Mouse (Mus musculus): Measurements from ENCODE around the gene Gna11. TPM values are rescaled to one million over a fixed set of nuclear protein-coding genes. Genes with fewer than 3 reads are reported as not detected.

Gene Gna11
- polyA plus RNA-seq, 1 experiment from 2014 or later, result 109 TPM

DNA sequence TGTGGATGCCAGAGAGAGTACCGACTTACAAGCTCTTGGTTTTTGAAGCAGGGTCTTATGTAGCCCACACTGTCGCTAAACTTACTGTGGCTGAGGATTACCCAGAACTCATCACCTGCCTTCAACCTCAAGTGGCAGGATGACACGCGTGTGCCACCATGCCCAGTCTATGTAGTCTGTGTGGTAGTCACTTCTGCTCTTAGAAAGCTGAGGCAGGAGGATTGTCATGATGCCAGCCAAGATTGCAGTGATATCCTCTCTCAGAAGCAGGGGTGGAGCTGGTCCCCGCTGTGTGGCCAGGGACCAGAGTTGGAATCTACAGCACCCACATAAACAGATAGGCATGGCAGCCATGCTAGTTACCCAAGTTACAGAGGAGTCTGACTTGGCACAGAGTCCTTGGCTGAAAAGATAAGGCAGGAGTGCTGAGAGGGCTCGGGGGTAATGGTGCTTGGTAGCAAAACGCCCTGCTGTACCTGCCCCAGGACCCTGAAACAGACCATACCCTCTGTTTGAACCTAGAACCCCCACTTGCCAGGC, 59.4 kb downstream of the Gna11 start:
- H3K27me3 ChIP-seq, result no peaks in the 10 kb centered on the region
- 75% methylated on average over 7 of the region's 7 CpGs for WGBS
- no peak overlapping the region for H3K9ac ChIP-seq
- peaks cover 39% of the 10 kb centered on the region for H3K36me3 ChIP-seq
- H3K4me3 ChIP-seq, result no peak overlapping the region
- no peaks in the 10 kb centered on the region for H3K9me3 ChIP-seq
- H3K27ac ChIP-seq (replicated peaks), result 0 out of 2 replicates have a peak overlapping the region, but pooled peaks have one; percentile 8
- no peak overlapping the region for H3K4me2 ChIP-seq
- no peak for ATAC-seq (ENCODE audit: low FRiP score, low read depth)
- H3K4me1 ChIP-seq (replicated peaks), result peaks cover 21% of the 10 kb centered on the region

DNA sequence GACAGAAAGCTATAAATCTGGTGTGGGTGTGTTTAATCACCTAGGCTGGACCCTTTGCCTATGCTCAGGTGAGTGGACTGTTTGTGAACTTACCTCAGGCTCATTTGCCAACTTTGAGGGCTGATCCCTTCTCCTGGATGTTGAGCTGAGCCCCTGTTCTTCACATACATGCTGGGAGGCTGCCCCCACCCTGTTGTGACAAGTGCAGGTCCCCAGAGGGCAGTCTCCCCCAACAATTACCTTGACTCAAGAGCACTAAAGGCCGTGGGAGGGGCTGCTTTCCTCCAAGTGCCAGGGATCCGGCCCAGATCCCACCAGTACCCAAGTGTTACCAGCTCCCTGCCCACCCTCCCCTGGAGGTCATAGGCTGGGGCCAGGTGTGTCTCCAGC, 59.9 kb downstream of the Gna11 start:
- Histone ChIP-seq H3K4me3 (no peak overlapping the region), H3K27me3 (no peaks in the 10 kb centered on the region), H3K36me3 (peaks cover 35% of the 10 kb centered on the region), H3K4me1 (replicated peaks) (peaks cover 26% of the 10 kb centered on the region), H3K27ac (replicated peaks) (peak overlapping the region; percentile 44), H3K4me2 (no peak overlapping the region), H3K9ac (no peak overlapping the region), H3K9me3 (no peaks in the 10 kb centered on the region)
- ATAC-seq (ENCODE audit: low FRiP score, low read depth), result no peak
- 21% methylated on average over 2 of the region's 2 CpGs for WGBS

DNA sequence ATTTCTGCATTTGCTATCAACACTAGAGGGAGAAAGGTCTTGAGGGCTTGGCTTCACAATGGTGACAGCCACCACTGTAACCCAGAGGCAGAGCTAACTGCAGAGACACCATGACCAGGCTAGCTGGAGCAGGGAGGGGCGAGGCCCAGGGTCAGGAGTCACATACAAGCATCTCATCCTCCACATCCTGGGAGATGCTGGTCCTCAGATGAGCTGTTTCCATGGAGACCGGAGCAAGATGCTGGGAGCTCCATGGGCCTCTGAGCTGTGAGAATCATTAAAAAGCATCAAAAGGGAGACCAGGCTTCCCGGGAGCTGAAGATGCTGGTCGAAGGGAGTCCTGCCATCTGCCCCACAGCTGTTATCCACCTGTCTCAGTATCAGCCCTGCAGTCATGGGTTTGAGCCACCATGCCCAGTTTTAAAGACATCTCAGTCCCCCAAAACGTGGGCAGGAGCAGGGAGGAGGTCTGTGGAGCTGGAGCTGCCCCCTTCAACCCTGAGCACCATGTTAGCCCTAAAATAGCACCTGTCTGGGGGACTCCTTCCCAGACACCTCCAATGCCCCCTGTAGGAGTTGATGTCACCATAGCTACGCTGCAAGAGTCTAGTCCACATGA, 60.4 kb downstream of the Gna11 start:
- Histone ChIP-seq H3K4me3 (no peak overlapping the region), H3K27me3 (no peaks in the 10 kb centered on the region), H3K4me1 (replicated peaks) (peaks cover 30% of the 10 kb centered on the region), H3K9me3 (no peaks in the 10 kb centered on the region), H3K4me2 (no peak overlapping the region), H3K36me3 (peaks cover 30% of the 10 kb centered on the region), H3K27ac (replicated peaks) (peak overlapping the region; percentile 44), H3K9ac (no peak overlapping the region)
- WGBS, result 40% methylated on average over 6 of the region's 6 CpGs
- no peak for ATAC-seq (ENCODE audit: low FRiP score, low read depth)

DNA sequence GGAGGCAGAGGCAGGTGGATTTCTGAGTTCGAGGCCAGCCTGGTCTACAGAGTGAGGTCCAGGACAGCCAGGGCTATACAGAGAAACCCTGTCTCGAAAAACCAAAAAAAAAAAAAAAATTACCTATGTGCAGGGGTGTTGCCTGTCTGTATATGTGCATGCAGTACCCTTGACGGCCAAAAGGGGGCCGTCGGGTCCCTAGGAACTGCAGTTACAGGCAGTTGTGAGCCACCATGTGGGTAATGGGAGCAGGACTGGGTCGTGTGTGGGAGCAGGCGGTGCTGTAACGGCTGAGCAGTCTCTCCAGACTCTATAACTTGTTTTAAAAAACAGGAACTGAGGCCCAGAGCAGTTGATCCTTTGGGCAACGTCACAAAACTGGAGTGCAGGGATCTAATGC, 61.0 kb downstream of the Gna11 start:
- peaks cover 30% of the 10 kb centered on the region for H3K4me1 ChIP-seq (replicated peaks)
- peak overlapping the region; percentile 44; the same call in 1 of the 2 replicates for H3K27ac ChIP-seq (replicated peaks)
- H3K4me3 ChIP-seq, result no peak overlapping the region
- peaks cover 26% of the 10 kb centered on the region for H3K36me3 ChIP-seq
- WGBS, result 12% methylated on average over 9 of the region's 9 CpGs
- H3K9ac ChIP-seq, result no peak overlapping the region
- ATAC-seq (ENCODE audit: low FRiP score, low read depth), result no peak
- no peak overlapping the region for H3K4me2 ChIP-seq
- no peaks in the 10 kb centered on the region for H3K9me3 ChIP-seq
- H3K27me3 ChIP-seq, result no peaks in the 10 kb centered on the region

DNA sequence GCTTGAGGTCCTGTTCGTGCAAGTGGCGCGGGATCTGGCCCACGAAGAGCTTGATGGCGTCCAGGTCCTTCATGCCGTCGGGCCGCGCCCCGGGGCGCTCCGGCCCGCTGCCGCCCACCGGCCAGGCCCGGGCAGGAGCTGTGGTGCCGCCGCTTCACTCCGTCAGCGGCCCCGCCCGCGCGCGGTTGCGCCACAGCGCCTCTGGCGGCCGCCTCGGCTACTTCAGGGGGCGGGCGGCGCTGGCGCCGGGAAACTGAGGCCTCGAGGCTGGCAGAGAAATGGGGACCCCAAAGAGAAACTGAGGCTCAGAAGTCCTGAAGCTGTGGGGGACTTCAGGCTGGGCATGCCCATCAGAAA, 62.5 kb downstream of the Gna11 start, which contains the start of gene Celf5:
Gene Celf5, minus strand, starts transcription at position 177 of the 357 bp plus-strand sequence.
- peak; percentile 56 for ATAC-seq (ENCODE audit: low FRiP score, low read depth)
- Histone ChIP-seq H3K9ac (peak within 1 kb of the TSS; percentile 88), H3K4me3 (peak within 1 kb of the TSS; percentile 68), H3K27ac (replicated peaks) (peak within 1 kb of the TSS; percentile 86), H3K4me1 (replicated peaks) (peaks cover 41% of the 10 kb centered on the region), H3K9me3 (no peaks in the 10 kb centered on the region), H3K4me2 (peak within 1 kb of the TSS; percentile 68), H3K27me3 (no peaks in the 10 kb centered on the region), H3K36me3 (peaks cover 11% of the 10 kb centered on the region)
- WGBS, result under 1% methylated on average over 35 of the region's 36 CpGs

DNA sequence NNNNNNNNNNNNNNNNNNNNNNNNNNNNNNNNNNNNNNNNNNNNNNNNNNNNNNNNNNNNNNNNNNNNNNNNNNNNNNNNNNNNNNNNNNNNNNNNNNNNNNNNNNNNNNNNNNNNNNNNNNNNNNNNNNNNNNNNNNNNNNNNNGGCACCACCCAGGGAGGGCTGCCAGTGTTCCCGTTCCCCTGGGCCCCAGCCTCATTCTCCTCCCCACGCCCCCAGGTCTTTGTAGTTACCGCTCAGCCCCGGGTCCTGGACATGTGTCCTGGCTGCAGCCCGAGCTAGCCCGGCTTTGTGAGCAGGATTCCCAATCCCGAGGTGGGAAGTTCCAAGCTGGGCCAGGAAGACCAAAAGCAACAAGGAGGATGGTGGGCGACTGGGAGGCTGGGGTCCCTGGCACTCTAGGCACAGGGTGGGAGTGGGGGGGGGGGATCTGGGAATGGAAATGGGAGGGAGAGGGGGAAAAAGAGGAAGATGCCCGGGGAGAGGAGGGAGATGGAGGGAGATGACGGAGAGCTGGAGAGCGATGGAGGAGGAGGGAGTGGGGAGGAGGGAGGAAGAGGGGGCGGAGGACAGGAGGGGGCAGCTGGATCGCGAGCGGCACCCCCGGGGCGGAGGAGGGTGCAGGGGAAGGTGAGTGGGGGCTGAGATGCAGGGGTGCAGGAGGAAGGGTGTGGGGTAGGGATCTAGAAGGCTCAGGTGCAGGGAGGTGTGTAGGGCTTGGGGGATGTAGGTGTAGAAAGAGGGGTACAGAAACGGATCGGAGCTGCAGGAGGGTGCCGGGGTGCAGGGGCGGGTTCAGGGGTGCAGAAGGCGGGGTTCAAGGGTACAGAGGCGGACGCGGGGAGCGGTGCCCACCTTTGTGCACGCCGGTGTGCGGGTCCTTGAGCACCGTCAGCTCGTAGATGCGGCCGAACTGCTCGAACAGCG, 63.1 kb downstream of the Gna11 start:
- H3K4me2 ChIP-seq, result peak overlapping the region; percentile 68
- ATAC-seq (ENCODE audit: low FRiP score, low read depth), result peak; percentile 35
- under 1% methylated on average over 35 of the region's 35 CpGs for WGBS
- H3K9me3 ChIP-seq, result no peaks in the 10 kb centered on the region
- H3K4me3 ChIP-seq, result peak overlapping the region; percentile 68
- H3K36me3 ChIP-seq, result peaks cover 10% of the 10 kb centered on the region
- H3K4me1 ChIP-seq (replicated peaks), result peaks cover 47% of the 10 kb centered on the region
- H3K27ac ChIP-seq (replicated peaks), result peak overlapping the region; percentile 86
- no peaks in the 10 kb centered on the region for H3K27me3 ChIP-seq
- peak overlapping the region; percentile 88 for H3K9ac ChIP-seq

Small RNA genes within 50 kb of the gene (microRNA-seq; reads per million reads assigned to microRNA genes)
- gene Gm25595, result not detected

Other genes starting within 250 kb of the Gna11 start
- 33.8 and 35.1 TPM in 2 replicates for gene Cactin, start 224.1 kb downstream of the Gna11 start, polyA plus RNA-seq (2015; fragmentation: Nextera tagmentation; extraction: Ambion mirVana)
- 4.7 and 5.2 TPM in 2 replicates for gene Tbxa2r, start 216.5 kb downstream of the Gna11 start, polyA plus RNA-seq (2015; fragmentation: Nextera tagmentation; extraction: Ambion mirVana)
- gene Gipc3, start 201.9 kb downstream of the Gna11 start, polyA plus RNA-seq (2015; fragmentation: Nextera tagmentation; extraction: Ambion mirVana), result not detected in 2 replicates
- gene Hmg20b, start 194.7 kb downstream of the Gna11 start, polyA plus RNA-seq (2015; fragmentation: Nextera tagmentation; extraction: Ambion mirVana), result 39.0 and 39.9 TPM in 2 replicates
- 21.0 and 21.1 TPM in 2 replicates for gene Mfsd12, start 187.7 kb downstream of the Gna11 start, polyA plus RNA-seq (2015; fragmentation: Nextera tagmentation; extraction: Ambion mirVana)
- 1.1 TPM in 2 replicates for gene 4930404N11Rik, start 179.4 kb downstream of the Gna11 start, polyA plus RNA-seq (2015; fragmentation: Nextera tagmentation; extraction: Ambion mirVana)
- gene Fzr1, start 166.7 kb downstream of the Gna11 start, polyA plus RNA-seq (2015; fragmentation: Nextera tagmentation; extraction: Ambion mirVana), result 147 and 152 TPM in 2 replicates
- gene Dohh, start 160.8 kb downstream of the Gna11 start, polyA plus RNA-seq (2015; fragmentation: Nextera tagmentation; extraction: Ambion mirVana), result 92.2 and 94.0 TPM in 2 replicates
- gene Gm48551, start 160.7 kb downstream of the Gna11 start, polyA plus RNA-seq (2015; fragmentation: Nextera tagmentation; extraction: Ambion mirVana), result 6.2 and 6.6 TPM in 2 replicates
- 2.1 and 2.7 TPM in 2 replicates for gene Gm48552, start 156.2 kb downstream of the Gna11 start, polyA plus RNA-seq (2015; fragmentation: Nextera tagmentation; extraction: Ambion mirVana)
- gene Smim24, start 152.1 kb downstream of the Gna11 start, polyA plus RNA-seq (2015; fragmentation: Nextera tagmentation; extraction: Ambion mirVana), result 1.4 and 1.8 TPM in 2 replicates
- gene Nfic, start 89.6 kb downstream of the Gna11 start, polyA plus RNA-seq (2015; fragmentation: Nextera tagmentation; extraction: Ambion mirVana), result 26.6 and 28.0 TPM in 2 replicates
- gene Celf5, start 62.5 kb downstream of the Gna11 start, polyA plus RNA-seq (2015; fragmentation: Nextera tagmentation; extraction: Ambion mirVana), result 70.0 and 77.6 TPM in 2 replicates
- gene Ncln, start 48.8 kb downstream of the Gna11 start, polyA plus RNA-seq (2015; fragmentation: Nextera tagmentation; extraction: Ambion mirVana), result 66.5 and 72.7 TPM in 2 replicates
- 0.83 and 0.86 TPM in 2 replicates for gene S1pr4, start 45.1 kb downstream of the Gna11 start, polyA plus RNA-seq (2015; fragmentation: Nextera tagmentation; extraction: Ambion mirVana)
- 1.1 and 1.2 TPM in 2 replicates for gene Gna15, start 21.0 kb downstream of the Gna11 start, polyA plus RNA-seq (2015; fragmentation: Nextera tagmentation; extraction: Ambion mirVana)
- gene Aes, start 14.3 kb upstream of the Gna11 start, polyA plus RNA-seq (2015; fragmentation: Nextera tagmentation; extraction: Ambion mirVana), result 820 and 884 TPM in 2 replicates
- 46.6 and 46.9 TPM in 2 replicates for gene Tle2, start 29.4 kb upstream of the Gna11 start, polyA plus RNA-seq (2015; fragmentation: Nextera tagmentation; extraction: Ambion mirVana)
- 8.7 and 9.8 TPM in 2 replicates for gene Tle6, start 55.9 kb upstream of the Gna11 start, polyA plus RNA-seq (2015; fragmentation: Nextera tagmentation; extraction: Ambion mirVana)
- 1.7 and 2.1 TPM in 2 replicates for gene BC025920, start 61.1 kb upstream of the Gna11 start, polyA plus RNA-seq (2015; fragmentation: Nextera tagmentation; extraction: Ambion mirVana)
- gene Sirt6, start 82.6 kb upstream of the Gna11 start, polyA plus RNA-seq (2015; fragmentation: Nextera tagmentation; extraction: Ambion mirVana), result 49.0 and 49.1 TPM in 2 replicates
- 19.4 and 23.6 TPM in 2 replicates for gene Ankrd24, start 83.3 kb upstream of the Gna11 start, polyA plus RNA-seq (2015; fragmentation: Nextera tagmentation; extraction: Ambion mirVana)
- 5.4 and 6.5 TPM in 2 replicates for gene Gm10778, start 103.9 kb upstream of the Gna11 start, polyA plus RNA-seq (2015; fragmentation: Nextera tagmentation; extraction: Ambion mirVana)
- 13.9 and 16.2 TPM in 2 replicates for gene Zfp433, start 159.6 kb upstream of the Gna11 start, polyA plus RNA-seq (2015; fragmentation: Nextera tagmentation; extraction: Ambion mirVana)
- gene Gm3055, start 226.0 kb upstream of the Gna11 start, polyA plus RNA-seq (2015; fragmentation: Nextera tagmentation; extraction: Ambion mirVana), result 14.6 and 16.4 TPM in 2 replicates

Measured in hindbrain, embryonic 15.5 days (tissue).